Mouse (Mus musculus) C2C12 (cell line): ENCODE measurements around the gene Zfhx3.

Experiments used
- CEBPB ChIP-seq: IDR thresholded peaks from one replicate; pipeline ENCODE4 v1.6.1; 2011; ENCODE audit warnings: low read depth, mild to moderate bottlenecking, control low read depth, moderate library complexity
- CTCF ChIP-seq: IDR thresholded peaks from one replicate; pipeline ENCODE4 v1.5.1; 2011; ENCODE audit not compliant: control insufficient read depth, insufficient read depth, insufficient read length

DNA sequence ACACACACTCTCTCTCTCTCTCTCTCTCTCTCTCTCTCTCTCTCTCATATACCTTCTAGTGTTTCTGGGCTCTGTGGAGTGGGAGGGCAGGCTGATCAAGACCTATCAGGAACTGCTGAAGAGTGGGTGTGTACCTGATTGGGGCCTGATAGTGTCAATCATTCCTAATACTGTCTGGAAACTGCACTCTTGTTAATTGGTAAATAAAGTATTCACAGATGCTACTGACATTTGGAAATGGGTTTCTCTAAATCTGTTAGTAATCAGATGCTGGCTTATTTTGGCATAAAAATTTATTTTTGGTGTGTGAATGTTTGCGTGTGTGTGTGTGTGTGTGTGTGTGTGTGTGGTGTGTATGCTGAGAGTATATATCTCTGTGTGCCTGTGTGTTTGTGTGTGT, 35.8 kb downstream of the Zfhx3 start:
- TF ChIP-seq CTCF (no peak), CEBPB (no peak)
